Mouse (Mus musculus): ENCODE measurements at regions not wholly inside any gene's neighbourhood (a gene's known extent, or its start where the extent isn't known, plus 50 kb on each side); places are given as distances from the start of the nearest gene placed in this dataset.
A peak's percentile ranks its signal among the peaks of the same experiment; 100 is the strongest.

- no peak for DNase-seq (ENCODE audit: low spot score)
Observed at GRCm38 (mm10) chr4:8374737-8375489, 136.1 kb upstream of the Car8 start.

GRCm38 (mm10) chr4:8374061-8374460 is 135.2 kb upstream of the Car8 start:
- no peak for DNase-seq (ENCODE audit: low spot score)

GRCm38 (mm10) chr4:8372069-8372468 is 133.2 kb upstream of the Car8 start:
- no peak for DNase-seq (ENCODE audit: low spot score)

GRCm38 (mm10) chr4:8370786-8371185 is 131.9 kb upstream of the Car8 start:
- DNase-seq (ENCODE audit: low spot score): no peak

GRCm38 (mm10) chr4:8367487-8368276 is 128.8 kb upstream of the Car8 start:
- peak; percentile 42 for DNase-seq (ENCODE audit: low spot score)

GRCm38 (mm10) chr4:8366978-8367377 is 128.1 kb upstream of the Car8 start:
- DNase-seq (ENCODE audit: low spot score): no peak

GRCm38 (mm10) chr4:8362409-8362808 is 123.6 kb upstream of the Car8 start:
- DNase-seq (ENCODE audit: low spot score): no peak

GRCm38 (mm10) chr4:8361931-8362330 is 123.1 kb upstream of the Car8 start:
- no peak for DNase-seq (ENCODE audit: low spot score)

- DNase-seq (ENCODE audit: low spot score): no peak
Observed at GRCm38 (mm10) chr4:8361305-8361704, 122.5 kb upstream of the Car8 start.

- DNase-seq (ENCODE audit: low spot score): no peak
Observed at GRCm38 (mm10) chr4:8357443-8357842, 118.6 kb upstream of the Car8 start.

GRCm38 (mm10) chr4:8341928-8342327 is 103.1 kb upstream of the Car8 start:
- no peak for DNase-seq (ENCODE audit: low spot score)

GRCm38 (mm10) chr4:8309241-8309987 is 70.6 kb upstream of the Car8 start:
- DNase-seq (ENCODE audit: low spot score): no peak

GRCm38 (mm10) chr4:8292563-8292962 is 53.7 kb upstream of the Car8 start:
- no peak for DNase-seq (ENCODE audit: low spot score)

GRCm38 (mm10) chr4:8291528-8292492 is 53.0 kb upstream of the Car8 start:
- no peak for DNase-seq (ENCODE audit: low spot score)

- DNase-seq (ENCODE audit: low spot score): no peak
Observed at GRCm38 (mm10) chr4:8289901-8290300, 51.1 kb upstream of the Car8 start.

Data from gastrocnemius, adult 18-20 months (tissue).